Mouse (Mus musculus) ES-Bruce4 (cell line): ENCODE results near the gene Fhl2. TPM values are rescaled to one million over a fixed set of nuclear protein-coding genes. Genes with fewer than 3 reads are reported as not detected.
"Not testable (repeated sequence)": the region's sequence is repeated elsewhere in the genome, so short reads cannot be mapped to it uniquely, and the experiment has no call there.

ENCODE experiments used
- H3K27ac ChIP-seq: 2 replicates; pipeline ENCODE4 v1.5.1; 2012; ENCODE audit warnings: low read length, inconsistent platforms; ENCODE audit not compliant: insufficient read depth
- H3K27me3 ChIP-seq: 2 replicates; pipeline ENCODE4 v1.6.1; 2012; ENCODE audit warnings: mild to moderate bottlenecking, low read length, inconsistent platforms; ENCODE audit not compliant: control insufficient read depth, poor library complexity, insufficient read depth, severe bottlenecking
- H3K36me3 ChIP-seq: 2 replicates; pipeline ENCODE4 v1.6.1; 2012; ENCODE audit warnings: inconsistent platforms, mild to moderate bottlenecking, low read length, moderate library complexity; ENCODE audit not compliant: control insufficient read depth, poor library complexity, insufficient read depth, severe bottlenecking
- H3K4me1 ChIP-seq: one replicate; pipeline ENCODE4 v1.8.1; 2011; ENCODE audit warnings: low read length; ENCODE audit not compliant: control insufficient read depth, insufficient read depth
- H3K4me3 ChIP-seq: 2 replicates; pipeline ENCODE4 v1.5.1; 2011; ENCODE audit warnings: low read depth, mild to moderate bottlenecking, low read length
- H3K9ac ChIP-seq: 2 replicates; pipeline ENCODE4 v1.6.1; 2012; ENCODE audit warnings: low read depth, mild to moderate bottlenecking, inconsistent platforms; ENCODE audit not compliant: poor library complexity, severe bottlenecking
- H3K9me3 ChIP-seq: replicated peaks from 2 replicates; pipeline ENCODE4 v1.6.1; 2012; ENCODE audit warnings: mild to moderate bottlenecking, low read length, inconsistent platforms; ENCODE audit not compliant: control insufficient read depth, poor library complexity, insufficient read depth, severe bottlenecking
- CTCF ChIP-seq: IDR thresholded peaks from one replicate; pipeline ENCODE4 v1.8.1; 2011; ENCODE audit warnings: low read depth, low read length
- EP300 ChIP-seq: IDR thresholded peaks from 2 replicates; pipeline ENCODE4 v1.6.1; 2011; ENCODE audit warnings: low read depth, low read length; ENCODE audit not compliant: insufficient read depth
- POLR2A ChIP-seq: IDR thresholded peaks from one replicate; pipeline ENCODE4 v1.8.1; 2011; ENCODE audit warnings: low read length; ENCODE audit not compliant: insufficient read depth
- polyA plus RNA-seq: library from polyadenylated mRNA; stranded (reverse); fragments of >200 nt; gene quantifications from 2 replicates; pipeline ENCODE4 v1.2.4, GENCODE M21; 2011; ENCODE audit warnings: low read depth; ENCODE audit not compliant: missing spikeins, insufficient read depth, insufficient read length

Gene Fhl2
- polyA plus RNA-seq, 1 experiment = 11.6 TPM

- Histone ChIP-seq H3K27ac (no peak overlapping the region), H3K36me3 (no peaks in the 10 kb centered on the region), H3K9ac (no peak overlapping the region), H3K9me3 (no peaks in the 10 kb centered on the region; the same call in 1 of the 2 replicates), H3K4me1 (no peaks in the 10 kb centered on the region), H3K4me3 (no peak overlapping the region), H3K27me3 (no peaks in the 10 kb centered on the region; the same call in 1 of the 2 replicates)
- no peak for TF ChIP-seq CTCF
Observed at GRCm38 (mm10) chr1:43199867-43200240, 3.1 kb upstream of the Fhl2 start.

GRCm38 (mm10) chr1:43199210-43199866 is 2.6 kb upstream of the Fhl2 start:
- TF ChIP-seq EP300 = no peak
- TF ChIP-seq CTCF = no peak
- TF ChIP-seq POLR2A = no peak
- Histone ChIP-seq H3K4me3 (no peak overlapping the region), H3K36me3 (no peaks in the 10 kb centered on the region), H3K9ac (no peak overlapping the region), H3K27me3 (no peaks in the 10 kb centered on the region; the same call in 1 of the 2 replicates), H3K9me3 (no peaks in the 10 kb centered on the region; the same call in 1 of the 2 replicates), H3K4me1 (no peaks in the 10 kb centered on the region), H3K27ac (no peak overlapping the region)

- TF ChIP-seq CTCF = no peak
- no peak for TF ChIP-seq EP300
- no peak for TF ChIP-seq POLR2A
- no peaks in the 10 kb centered on the region; the same call in 1 of the 2 replicates for H3K27me3 ChIP-seq
- no peaks in the 10 kb centered on the region for H3K36me3 ChIP-seq
- no peaks in the 10 kb centered on the region for H3K4me1 ChIP-seq
- H3K4me3 ChIP-seq = no peak overlapping the region
- H3K27ac ChIP-seq = no peak overlapping the region
- H3K9ac ChIP-seq = no peak overlapping the region
- H3K9me3 ChIP-seq = no peaks in the 10 kb centered on the region
Observed at GRCm38 (mm10) chr1:43196059-43196458, 725 bp downstream of the Fhl2 start.

- Histone ChIP-seq H3K9me3 (no peaks in the 10 kb centered on the region), H3K27me3 (no peaks in the 10 kb centered on the region), H3K27ac (no peak overlapping the region), H3K9ac (no peak overlapping the region), H3K4me3 (no peak overlapping the region), H3K4me1 (no peaks in the 10 kb centered on the region), H3K36me3 (no peaks in the 10 kb centered on the region)
- TF ChIP-seq POLR2A = no peak
- TF ChIP-seq CTCF = no peak
- no peak for TF ChIP-seq EP300
Observed at GRCm38 (mm10) chr1:43193423-43193822, 3.4 kb downstream of the Fhl2 start.

GRCm38 (mm10) chr1:43192471-43192870 is 4.3 kb downstream of the Fhl2 start:
- Histone ChIP-seq H3K36me3 (no peaks in the 10 kb centered on the region), H3K9me3 (no peaks in the 10 kb centered on the region; the same call in 1 of the 2 replicates), H3K4me1 (no peaks in the 10 kb centered on the region), H3K4me3 (no peak overlapping the region), H3K27ac (no peak overlapping the region), H3K27me3 (no peaks in the 10 kb centered on the region), H3K9ac (no peak overlapping the region)
- TF ChIP-seq POLR2A (no peak), EP300 (no peak), CTCF (no peak)

GRCm38 (mm10) chr1:43191078-43191477 is 5.7 kb downstream of the Fhl2 start:
- no peaks in the 10 kb centered on the region for H3K36me3 ChIP-seq
- TF ChIP-seq CTCF = no peak
- no peak for TF ChIP-seq EP300
- no peak for TF ChIP-seq POLR2A
- no peaks in the 10 kb centered on the region; the same call in 1 of the 2 replicates for H3K9me3 ChIP-seq

GRCm38 (mm10) chr1:43188893-43189292 is 7.9 kb downstream of the Fhl2 start:
- H3K27me3 ChIP-seq, H3K4me3 ChIP-seq, H3K9ac ChIP-seq, H3K27ac ChIP-seq, H3K9me3 ChIP-seq, H3K4me1 ChIP-seq, H3K36me3 ChIP-seq: not testable (repeated sequence)

More at GRCm38 (mm10) chr1:43191078-43191477, 5.7 kb downstream of the Fhl2 start:
- H3K4me1 ChIP-seq = peaks cover 2% of the 10 kb centered on the region
- H3K27ac ChIP-seq = no peak overlapping the region
- no peak overlapping the region for H3K9ac ChIP-seq
- H3K27me3 ChIP-seq = no peaks in the 10 kb centered on the region
- H3K4me3 ChIP-seq = no peak overlapping the region
